Mouse (Mus musculus) kidney, adult 8-10 months (tissue): ENCODE data around the gene Rps6kb1.
A peak's percentile ranks its signal among the peaks of the same experiment; 100 is the strongest.

Experiments
- DNase-seq, 2 experiments: peaks; one replicate each; pipeline ENCODE4 v3.0.0; 2022

The Rps6kb1 gene

DNA sequence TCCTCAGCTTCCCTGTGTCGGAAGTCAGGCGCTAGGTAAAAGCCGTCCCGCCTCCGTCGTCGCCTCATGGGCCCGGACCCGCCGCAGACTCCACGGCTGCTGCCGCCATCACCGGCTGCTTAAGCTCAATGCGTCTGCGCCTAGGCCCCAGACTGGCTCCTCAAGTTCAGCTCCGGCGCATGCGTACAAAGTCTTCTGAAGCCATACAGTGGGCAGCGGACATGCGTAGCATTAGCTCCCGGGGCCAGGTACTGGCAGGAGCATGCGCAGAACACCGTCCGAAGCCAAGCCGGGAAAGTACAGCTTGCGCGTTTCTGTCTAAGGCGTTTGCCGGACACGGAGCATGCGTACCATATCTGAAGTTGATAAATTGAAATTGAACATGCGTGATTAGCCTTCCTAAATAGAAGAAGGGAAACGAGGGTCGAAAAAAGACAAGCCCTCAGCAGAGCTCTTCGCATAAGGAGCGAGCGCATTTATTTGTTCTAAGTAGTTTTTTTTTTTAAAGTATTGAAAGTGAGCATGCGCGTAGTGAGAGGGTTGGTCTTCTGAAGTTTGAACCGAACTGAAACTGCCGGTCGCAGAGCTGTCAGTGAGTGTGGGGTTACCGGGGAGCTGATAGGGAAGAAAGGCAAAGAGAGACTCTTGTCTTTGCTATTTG, at the start of gene Rps6kb1, which contains the start of gene Tubd1:
Gene Rps6kb1 (minus strand): TSS at position 167 of the 661 bp plus-strand sequence.
Gene Tubd1 (plus strand): TSS at position 353 of the 661 bp plus-strand sequence.
- DNase-seq = peak; percentile 99

DNA sequence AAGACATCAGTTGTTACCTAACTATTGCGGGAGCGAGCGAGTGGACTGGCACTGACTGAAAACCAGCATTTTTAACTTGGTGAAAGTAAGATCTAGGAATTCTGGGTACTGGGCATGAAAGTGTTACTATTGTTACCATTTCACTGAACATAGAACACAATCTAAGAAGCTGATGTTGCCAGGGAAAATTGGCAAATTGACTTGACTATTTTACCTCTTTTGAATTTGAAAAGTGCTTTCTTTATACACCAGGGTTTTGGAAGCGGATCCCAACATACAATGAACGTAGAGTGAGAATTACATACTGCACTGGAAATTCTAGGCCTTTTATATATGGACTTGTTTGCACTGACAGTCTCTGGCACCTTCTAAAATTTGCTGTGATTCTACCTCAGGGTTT, 48.8 kb upstream of the Rps6kb1 start:
- no peak for DNase-seq

- DNase-seq = no peak
These were observed 48.4 kb upstream of the Rps6kb1 start for GRCm38 (mm10) chr11:86592993-86593392.

- DNase-seq = no peak
These were observed 47.5 kb upstream of the Rps6kb1 start for GRCm38 (mm10) chr11:86591931-86592616.

- no peak for DNase-seq
These were observed 46.8 kb upstream of the Rps6kb1 start for GRCm38 (mm10) chr11:86591301-86591845.

GRCm38 (mm10) chr11:86590579-86590978, 46.0 kb upstream of the Rps6kb1 start:
- no peak for DNase-seq

DNA sequence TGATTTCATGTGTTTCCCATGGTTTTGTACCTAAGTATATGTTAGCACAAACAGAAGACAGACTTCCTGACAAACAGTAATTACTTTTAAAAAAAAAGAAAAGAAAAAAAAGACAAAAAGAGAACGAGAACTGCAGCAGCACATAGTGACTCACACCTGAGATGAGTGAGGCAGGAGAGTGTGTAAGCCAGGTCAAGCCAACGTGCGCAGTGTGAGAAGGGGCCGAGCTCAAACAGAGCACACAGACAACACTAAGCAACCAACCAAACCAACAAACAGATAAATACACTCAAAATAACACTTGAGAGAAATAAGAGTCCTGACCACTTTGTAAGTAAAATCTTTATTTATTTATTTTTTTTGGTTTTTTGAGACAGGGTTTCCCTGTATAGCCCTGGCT, 45.5 kb upstream of the Rps6kb1 start:
- DNase-seq = no peak

GRCm38 (mm10) chr11:86588583-86589298, 44.1 kb upstream of the Rps6kb1 start:
- no peak for DNase-seq

DNA sequence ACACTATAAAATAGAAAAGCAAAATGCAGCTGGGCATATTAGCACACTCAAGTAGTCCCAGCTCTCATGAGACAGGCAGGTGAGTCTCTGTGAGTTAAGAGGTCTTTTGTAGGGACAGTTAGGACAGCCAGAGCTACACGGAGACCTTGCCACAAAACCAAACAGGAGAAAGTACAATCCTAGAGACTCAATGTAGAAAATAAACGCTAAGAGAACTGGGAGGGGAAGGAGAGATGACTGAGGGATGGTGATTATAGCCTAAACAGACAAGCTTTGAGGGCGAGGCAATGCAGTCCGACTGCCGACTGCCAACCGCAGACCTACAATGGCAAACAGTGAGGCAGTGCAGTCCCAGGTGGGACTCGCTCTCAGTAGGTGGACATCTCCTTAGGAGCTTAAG, 43.2 kb upstream of the Rps6kb1 start:
- DNase-seq = no peak

- DNase-seq = peak; percentile 84 to 88
These were observed 42.5 kb upstream of the Rps6kb1 start for GRCm38 (mm10) chr11:86586868-86587792.

DNA sequence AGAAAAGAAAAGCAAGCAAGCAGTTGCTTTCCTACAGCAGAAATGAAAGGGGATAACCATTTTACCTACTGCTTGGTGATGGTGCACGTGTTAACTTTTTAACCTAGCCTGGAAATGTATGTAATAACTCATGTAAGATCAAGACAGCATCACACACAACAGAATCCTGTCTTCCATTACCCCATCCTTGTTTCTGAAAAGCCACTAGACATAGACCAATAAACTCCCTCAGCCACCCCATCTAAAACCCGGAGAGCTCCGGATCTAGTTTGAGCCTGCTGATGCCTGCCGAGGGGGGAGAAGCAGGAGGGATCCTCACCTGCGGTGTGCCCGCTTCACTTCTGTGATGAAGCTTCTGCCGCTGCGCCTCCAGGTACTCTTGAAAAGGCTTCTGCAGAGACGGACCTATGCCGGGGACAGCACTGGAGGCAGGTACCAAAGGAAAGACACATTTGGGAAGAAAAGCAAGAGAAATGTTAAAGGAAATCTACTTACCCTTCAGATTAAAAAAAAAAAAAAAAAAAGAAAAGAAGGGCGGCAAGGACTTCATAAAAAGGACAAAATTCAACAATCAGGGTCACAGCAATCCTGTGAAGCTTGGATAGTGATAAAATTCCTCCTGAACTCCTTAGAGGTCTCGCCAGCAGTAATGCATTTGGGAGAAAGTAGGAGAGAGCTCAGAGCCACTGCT, 41.7 kb upstream of the Rps6kb1 start:
- DNase-seq = peak in 1 of 2 experiments; percentile 48

- DNase-seq = no peak
These were observed 41.0 kb upstream of the Rps6kb1 start for GRCm38 (mm10) chr11:86585598-86585984.

DNA sequence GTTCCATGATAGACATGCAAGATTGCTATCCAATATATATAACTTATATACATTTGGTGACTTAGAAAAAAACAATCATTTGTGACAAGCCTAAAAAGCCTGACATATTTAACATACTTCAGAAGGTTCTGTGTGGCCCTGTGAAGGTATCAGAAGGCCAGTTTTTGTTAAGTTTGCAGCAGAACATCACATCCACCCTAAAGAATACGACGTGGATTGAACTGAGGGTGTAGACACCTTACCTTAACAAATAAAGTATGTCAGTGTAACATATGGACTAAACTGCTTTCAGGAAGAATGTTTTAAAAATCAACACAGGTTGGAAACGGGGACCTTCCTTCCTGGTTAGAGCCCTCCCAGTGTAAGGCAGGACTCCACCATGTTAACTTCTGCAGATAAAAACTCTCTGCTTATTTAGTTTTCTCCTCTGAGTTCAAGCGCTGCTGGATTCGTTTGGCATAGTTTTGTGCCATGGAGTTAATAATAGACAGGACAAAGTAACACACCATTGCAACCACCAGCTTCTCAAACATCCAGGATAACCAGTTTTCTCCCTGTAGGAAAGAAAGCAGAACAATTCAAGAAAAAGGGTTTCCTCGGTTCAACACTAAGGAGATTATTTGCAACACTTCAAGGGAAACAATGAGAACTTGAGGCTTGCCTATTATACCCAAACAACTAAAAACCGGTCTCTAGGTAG, 40.4 kb upstream of the Rps6kb1 start:
- no peak for DNase-seq

- no peak for DNase-seq
These were observed 39.6 kb upstream of the Rps6kb1 start for GRCm38 (mm10) chr11:86583990-86584897.

- DNase-seq = no peak
These were observed 38.8 kb upstream of the Rps6kb1 start for GRCm38 (mm10) chr11:86583313-86583825.

GRCm38 (mm10) chr11:86582543-86583260, 38.1 kb upstream of the Rps6kb1 start:
- DNase-seq = no peak

- no peak for DNase-seq
These were observed 37.4 kb upstream of the Rps6kb1 start for GRCm38 (mm10) chr11:86581943-86582542.

DNA sequence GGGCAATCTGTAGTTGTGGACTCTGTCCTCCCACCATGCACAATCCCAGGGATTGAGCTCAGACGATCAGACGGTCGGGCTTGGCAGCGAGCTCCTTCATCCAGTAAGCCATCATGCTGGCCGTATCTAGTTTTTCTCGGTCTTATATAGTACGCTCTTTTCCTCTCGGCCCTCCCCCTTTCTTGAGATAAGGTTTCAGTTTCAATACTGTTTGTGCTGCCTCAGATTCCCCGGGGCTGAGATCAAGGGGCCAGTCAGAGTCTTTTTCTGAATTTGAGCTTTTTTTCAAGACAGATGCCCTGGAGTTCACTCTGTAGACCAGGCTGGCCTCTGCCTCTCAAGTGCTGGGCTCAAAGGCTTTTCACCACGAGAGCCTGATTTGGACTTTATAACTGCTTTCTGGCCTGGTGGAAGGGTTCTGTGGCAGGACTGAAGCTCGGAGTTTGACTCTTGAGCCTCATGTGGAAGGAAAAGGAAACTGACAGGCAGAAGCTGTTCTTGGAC, 36.7 kb upstream of the Rps6kb1 start:
- peak; percentile 73 to 76 for DNase-seq
